Mouse (Mus musculus): ENCODE measurements around the gene Klhl36. TPM values are rescaled to one million over a fixed set of nuclear protein-coding genes. Genes with fewer than 3 reads are reported as not detected.

The Klhl36 gene
- polyA plus RNA-seq, 1 experiment from 2014 or later: 12.2 TPM

- H3K27ac ChIP-seq: no peak overlapping the region
- H3K9ac ChIP-seq: no peak overlapping the region
- H3K4me1 ChIP-seq: 0 out of 2 replicates have a peak, but pooled peaks cover 3% of the 10 kb centered on the region
- ATAC-seq (ENCODE audit: low FRiP score): no peak
- no peak overlapping the region for H3K4me3 ChIP-seq
- H3K27me3 ChIP-seq: no peaks in the 10 kb centered on the region; the same call in 1 of the 2 replicates
- no peaks in the 10 kb centered on the region for H3K36me3 ChIP-seq
- 35% methylated on average over 5 of the region's 5 CpGs for WGBS
- H3K4me2 ChIP-seq (replicated peaks): no peak overlapping the region
- 0 out of 2 replicates have a peak, but pooled peaks cover 3% of the 10 kb centered on the region for H3K9me3 ChIP-seq (replicated peaks)
Measured at GRCm38 (mm10) chr8:119854035-119854434, 8.0 kb upstream of the Klhl36 start.

DNA sequence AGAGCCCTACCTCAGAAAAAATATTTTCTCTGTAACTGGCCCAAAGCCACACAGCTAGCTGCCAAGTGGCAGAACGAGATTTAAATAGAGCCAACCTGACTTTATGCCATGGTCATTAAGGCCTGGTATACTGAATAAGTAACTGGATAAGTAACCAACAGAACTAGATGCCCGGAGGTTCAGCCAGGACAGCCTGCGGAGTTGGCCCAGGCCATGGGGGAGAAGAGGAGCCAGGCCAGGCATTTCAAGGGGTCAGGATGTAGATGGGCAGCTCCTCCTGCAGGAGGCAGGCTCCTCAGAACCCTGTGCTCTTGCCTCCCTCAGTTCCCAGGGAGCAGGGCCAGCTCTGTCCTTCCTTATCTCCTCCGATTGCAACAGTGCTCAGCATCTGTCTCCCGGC lies 6.4 kb upstream of the Klhl36 start:
- no peak for ATAC-seq (ENCODE audit: low FRiP score)
- WGBS: 89% methylated on average over 5 of the region's 5 CpGs
- Histone ChIP-seq H3K4me3 (no peak overlapping the region), H3K9ac (no peak overlapping the region), H3K4me2 (replicated peaks) (no peak overlapping the region), H3K27ac (no peak overlapping the region), H3K9me3 (replicated peaks) (no peaks in the 10 kb centered on the region), H3K4me1 (0 out of 2 replicates have a peak, but pooled peaks cover 3% of the 10 kb centered on the region), H3K27me3 (no peaks in the 10 kb centered on the region; the same call in 1 of the 2 replicates), H3K36me3 (no peaks in the 10 kb centered on the region)

- 78% methylated on average over 6 of the region's 6 CpGs for WGBS
- no peak overlapping the region for H3K9ac ChIP-seq
- ATAC-seq (ENCODE audit: low FRiP score): no peak
- no peak overlapping the region for H3K4me3 ChIP-seq
- H3K9me3 ChIP-seq (replicated peaks): no peaks in the 10 kb centered on the region
- no peaks in the 10 kb centered on the region for H3K36me3 ChIP-seq
- H3K27ac ChIP-seq: no peak overlapping the region
- peaks cover 9% of the 10 kb centered on the region; the same call in 1 of the 2 replicates for H3K4me1 ChIP-seq
- H3K27me3 ChIP-seq: no peaks in the 10 kb centered on the region; the same call in 1 of the 2 replicates
- H3K4me2 ChIP-seq (replicated peaks): no peak overlapping the region
Measured at GRCm38 (mm10) chr8:119857767-119858166, 4.3 kb upstream of the Klhl36 start.

DNA sequence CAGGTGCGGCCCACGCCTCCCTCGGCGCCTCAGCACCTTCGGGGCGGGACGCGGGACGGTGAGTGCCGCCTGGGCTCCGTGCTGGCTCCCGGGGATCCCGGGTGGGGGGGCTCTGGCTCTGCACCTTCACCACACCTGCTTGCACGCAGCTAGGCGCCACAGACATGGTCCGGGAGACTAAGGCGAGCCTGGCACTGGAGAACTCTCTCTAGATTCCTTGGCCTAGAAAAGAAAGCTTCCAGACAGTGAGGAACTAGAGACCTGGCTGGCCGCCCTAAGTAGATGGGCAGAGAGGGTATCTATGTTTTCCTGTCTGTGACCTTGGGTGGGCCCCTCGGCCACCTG lies 296 bp downstream of the Klhl36 start:
- peak overlapping the region; percentile 75 for H3K9ac ChIP-seq
- H3K4me2 ChIP-seq (replicated peaks): peak overlapping the region; percentile 78
- peak overlapping the region; percentile 70 for H3K4me3 ChIP-seq
- H3K4me1 ChIP-seq: peaks cover 12% of the 10 kb centered on the region
- H3K36me3 ChIP-seq: no peaks in the 10 kb centered on the region
- H3K9me3 ChIP-seq (replicated peaks): no peaks in the 10 kb centered on the region
- no peak overlapping the region for H3K27ac ChIP-seq
- peaks cover 3% of the 10 kb centered on the region; the same call in 1 of the 2 replicates for H3K27me3 ChIP-seq
- 3% methylated on average over 19 of the region's 19 CpGs for WGBS
- ATAC-seq (ENCODE audit: low FRiP score): no peak

- ATAC-seq (ENCODE audit: low FRiP score): no peak
- Histone ChIP-seq H3K4me3 (peak overlapping the region; percentile 70), H3K4me2 (replicated peaks) (peak overlapping the region; percentile 78), H3K36me3 (no peaks in the 10 kb centered on the region), H3K4me1 (peaks cover 12% of the 10 kb centered on the region), H3K27me3 (peaks cover 3% of the 10 kb centered on the region; the same call in 1 of the 2 replicates), H3K9ac (peak overlapping the region; percentile 75), H3K9me3 (replicated peaks) (no peaks in the 10 kb centered on the region), H3K27ac (no peak overlapping the region)
- 7% methylated on average over 6 of the region's 6 CpGs for WGBS
Measured at GRCm38 (mm10) chr8:119862749-119863148, 683 bp downstream of the Klhl36 start.

DNA sequence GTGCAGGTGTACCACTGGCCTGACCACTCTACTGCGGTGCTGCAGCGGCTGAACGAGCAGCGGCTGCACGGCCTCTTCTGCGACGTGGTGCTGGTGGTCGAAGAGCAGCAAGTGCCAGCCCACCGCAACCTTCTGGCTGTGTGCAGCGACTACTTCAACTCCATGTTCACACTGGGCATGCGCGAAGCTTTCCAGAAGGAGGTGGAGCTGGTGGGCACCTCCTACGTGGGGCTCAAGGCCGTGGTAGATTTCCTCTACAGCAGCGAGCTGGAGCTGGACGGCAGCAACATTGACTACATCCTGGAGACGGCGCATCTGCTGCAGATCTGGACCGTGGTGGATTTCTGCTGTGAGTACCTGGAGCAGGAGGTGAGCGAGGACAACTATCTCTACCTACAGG lies 7.5 kb downstream of the Klhl36 start:
- Histone ChIP-seq H3K27ac (no peak overlapping the region), H3K27me3 (no peaks in the 10 kb centered on the region), H3K9ac (no peak overlapping the region), H3K4me2 (replicated peaks) (no peak overlapping the region), H3K4me1 (no peaks in the 10 kb centered on the region), H3K9me3 (replicated peaks) (peaks cover 9% of the 10 kb centered on the region), H3K36me3 (peaks cover 33% of the 10 kb centered on the region), H3K4me3 (no peak overlapping the region)
- no peak for ATAC-seq (ENCODE audit: low FRiP score)
- WGBS: 81% methylated on average over 20 of the region's 20 CpGs

GRCm38 (mm10) chr8:119873181-119873580 lies 11.1 kb downstream of the Klhl36 start:
- Histone ChIP-seq H3K4me2 (replicated peaks) (no peak overlapping the region), H3K4me3 (no peak overlapping the region), H3K9ac (no peak overlapping the region), H3K27me3 (no peaks in the 10 kb centered on the region), H3K27ac (no peak overlapping the region), H3K9me3 (replicated peaks) (peaks cover 9% of the 10 kb centered on the region), H3K4me1 (no peaks in the 10 kb centered on the region), H3K36me3 (peaks cover 45% of the 10 kb centered on the region)
- ATAC-seq (ENCODE audit: low FRiP score): no peak
- WGBS: 94% methylated on average over 1 of the region's 1 CpGs

DNA sequence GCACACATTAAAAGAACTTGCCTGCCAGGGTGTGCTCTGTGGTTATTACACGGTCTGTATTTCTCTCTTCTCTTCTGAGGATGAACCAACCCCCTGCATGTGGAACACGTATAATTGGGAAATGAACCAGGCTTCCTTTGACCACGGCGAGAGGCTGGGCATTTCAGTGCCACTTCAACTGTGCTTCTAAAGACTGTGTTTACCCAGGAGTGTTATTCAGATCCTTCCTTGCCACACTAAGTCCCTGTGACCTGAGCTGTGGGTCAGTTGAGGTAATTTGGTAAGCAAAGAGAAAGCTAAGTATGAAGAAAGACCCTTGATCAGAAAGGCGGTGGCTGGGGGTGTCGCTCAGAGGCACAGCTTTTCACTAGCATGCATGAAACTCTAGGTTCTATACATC lies 19.2 kb downstream of the Klhl36 start:
- Histone ChIP-seq H3K4me2 (replicated peaks) (no peak overlapping the region), H3K27ac (no peak overlapping the region), H3K4me1 (peaks cover 6% of the 10 kb centered on the region), H3K27me3 (peaks cover 2% of the 10 kb centered on the region; the same call in 1 of the 2 replicates), H3K4me3 (no peak overlapping the region), H3K9ac (no peak overlapping the region), H3K36me3 (peaks cover 6% of the 10 kb centered on the region; the same call in 1 of the 2 replicates), H3K9me3 (replicated peaks) (no peaks in the 10 kb centered on the region)
- 72% methylated on average over 6 of the region's 6 CpGs for WGBS
- ATAC-seq (ENCODE audit: low FRiP score): no peak

- Histone ChIP-seq H3K4me1 (peaks cover 6% of the 10 kb centered on the region), H3K36me3 (peaks cover 4% of the 10 kb centered on the region; the same call in 1 of the 2 replicates), H3K9me3 (replicated peaks) (no peaks in the 10 kb centered on the region), H3K9ac (no peak overlapping the region), H3K4me2 (replicated peaks) (no peak overlapping the region), H3K27me3 (peaks cover 2% of the 10 kb centered on the region; the same call in 1 of the 2 replicates), H3K27ac (no peak overlapping the region), H3K4me3 (no peak overlapping the region)
- WGBS: 78% methylated on average over 8 of the region's 8 CpGs
- no peak for ATAC-seq (ENCODE audit: low FRiP score)
Measured at GRCm38 (mm10) chr8:119881917-119882316, 19.9 kb downstream of the Klhl36 start.

DNA sequence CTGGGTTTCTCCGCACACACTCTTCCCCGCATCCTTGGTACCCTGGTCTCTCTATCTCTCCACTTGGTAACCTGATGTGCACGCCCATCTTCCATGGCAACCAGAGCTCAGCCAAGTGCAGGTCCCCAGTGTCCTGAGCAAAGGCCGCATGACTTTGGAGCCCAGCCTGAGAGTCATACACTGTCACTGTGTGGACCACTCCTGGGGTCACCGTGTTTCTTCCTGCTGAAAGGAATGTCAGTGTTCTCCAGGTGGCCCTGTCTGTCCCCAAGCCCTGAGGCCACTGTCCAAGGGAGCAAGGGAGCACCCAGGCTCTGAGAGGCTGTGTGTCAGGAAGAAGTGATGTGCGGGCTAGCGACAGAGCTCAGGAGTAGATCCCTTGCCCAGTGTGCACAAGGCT lies 21.2 kb downstream of the Klhl36 start:
- 93% methylated on average over 7 of the region's 7 CpGs for WGBS
- H3K9ac ChIP-seq: no peak overlapping the region
- no peaks in the 10 kb centered on the region for H3K9me3 ChIP-seq (replicated peaks)
- peaks cover 2% of the 10 kb centered on the region; the same call in 1 of the 2 replicates for H3K27me3 ChIP-seq
- no peak overlapping the region for H3K4me2 ChIP-seq (replicated peaks)
- peaks cover 14% of the 10 kb centered on the region for H3K4me1 ChIP-seq
- no peaks in the 10 kb centered on the region for H3K36me3 ChIP-seq
- H3K4me3 ChIP-seq: no peak overlapping the region
- ATAC-seq (ENCODE audit: low FRiP score): no peak
- no peak overlapping the region for H3K27ac ChIP-seq

DNA sequence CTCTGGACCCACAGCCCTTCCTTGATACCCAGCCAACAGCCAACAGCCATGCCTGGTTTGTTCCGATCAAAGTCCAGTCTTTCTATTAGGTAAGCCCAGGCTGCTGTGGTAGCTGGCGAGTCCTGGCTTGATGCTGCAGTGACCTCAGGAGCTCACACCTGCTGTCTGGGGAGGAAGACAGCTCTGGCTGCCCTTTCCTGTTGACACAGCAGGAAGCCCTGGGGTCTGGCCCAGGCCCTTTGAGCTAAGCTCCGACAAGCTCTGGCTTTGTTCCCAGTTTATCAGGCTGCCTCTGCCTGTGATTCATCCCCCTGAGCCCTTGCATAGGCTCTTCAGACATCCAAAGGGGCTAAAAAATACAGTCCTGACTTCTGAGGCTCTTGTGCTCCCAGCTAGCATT lies 23.5 kb downstream of the Klhl36 start:
- 33% methylated on average over 3 of the region's 3 CpGs for WGBS
- Histone ChIP-seq H3K4me2 (replicated peaks) (no peak overlapping the region), H3K36me3 (no peaks in the 10 kb centered on the region), H3K4me1 (peaks cover 14% of the 10 kb centered on the region), H3K9ac (no peak overlapping the region), H3K27me3 (no peaks in the 10 kb centered on the region), H3K9me3 (replicated peaks) (no peaks in the 10 kb centered on the region), H3K4me3 (no peak overlapping the region), H3K27ac (no peak overlapping the region)
- no peak for ATAC-seq (ENCODE audit: low FRiP score)

- Histone ChIP-seq H3K9ac (no peak overlapping the region), H3K4me3 (no peak overlapping the region), H3K36me3 (no peaks in the 10 kb centered on the region), H3K27me3 (no peaks in the 10 kb centered on the region), H3K4me2 (replicated peaks) (no peak overlapping the region), H3K27ac (no peak overlapping the region), H3K9me3 (replicated peaks) (no peaks in the 10 kb centered on the region), H3K4me1 (peaks cover 14% of the 10 kb centered on the region)
- 95% methylated on average over 3 of the region's 3 CpGs for WGBS
- ATAC-seq (ENCODE audit: low FRiP score): no peak
Measured at GRCm38 (mm10) chr8:119887130-119887529, 25.1 kb downstream of the Klhl36 start.

DNA sequence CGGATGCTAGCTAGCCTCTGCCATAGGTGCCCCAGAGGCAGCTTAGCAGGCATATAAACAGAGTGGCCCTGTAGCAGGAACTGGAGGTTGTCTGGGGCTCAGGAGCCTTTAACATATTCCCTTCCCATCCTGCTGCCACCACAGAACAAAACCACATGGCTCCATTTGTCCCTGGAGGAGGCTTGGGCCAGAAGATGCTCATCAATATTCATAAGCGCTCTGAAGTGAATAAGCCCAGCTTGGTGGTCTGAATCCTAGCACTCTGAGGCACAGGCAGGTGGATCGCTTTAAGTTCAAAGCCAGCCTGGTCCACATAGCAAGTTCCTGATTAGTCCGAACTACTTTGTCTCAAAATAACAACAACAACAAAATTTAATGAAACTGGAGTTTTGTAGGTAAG lies 25.9 kb downstream of the Klhl36 start:
- H3K9me3 ChIP-seq (replicated peaks): no peaks in the 10 kb centered on the region
- H3K4me3 ChIP-seq: no peak overlapping the region
- ATAC-seq (ENCODE audit: low FRiP score): no peak
- WGBS: 49% methylated on average over 4 of the region's 4 CpGs
- H3K9ac ChIP-seq: no peak overlapping the region
- H3K4me2 ChIP-seq (replicated peaks): no peak overlapping the region
- H3K36me3 ChIP-seq: no peaks in the 10 kb centered on the region
- no peak overlapping the region for H3K27ac ChIP-seq
- no peaks in the 10 kb centered on the region for H3K27me3 ChIP-seq
- H3K4me1 ChIP-seq: peaks cover 14% of the 10 kb centered on the region

Data from hindbrain, embryonic 12.5 days (tissue).